Mouse (Mus musculus): ENCODE data around the gene Snrpd3.

DNA sequence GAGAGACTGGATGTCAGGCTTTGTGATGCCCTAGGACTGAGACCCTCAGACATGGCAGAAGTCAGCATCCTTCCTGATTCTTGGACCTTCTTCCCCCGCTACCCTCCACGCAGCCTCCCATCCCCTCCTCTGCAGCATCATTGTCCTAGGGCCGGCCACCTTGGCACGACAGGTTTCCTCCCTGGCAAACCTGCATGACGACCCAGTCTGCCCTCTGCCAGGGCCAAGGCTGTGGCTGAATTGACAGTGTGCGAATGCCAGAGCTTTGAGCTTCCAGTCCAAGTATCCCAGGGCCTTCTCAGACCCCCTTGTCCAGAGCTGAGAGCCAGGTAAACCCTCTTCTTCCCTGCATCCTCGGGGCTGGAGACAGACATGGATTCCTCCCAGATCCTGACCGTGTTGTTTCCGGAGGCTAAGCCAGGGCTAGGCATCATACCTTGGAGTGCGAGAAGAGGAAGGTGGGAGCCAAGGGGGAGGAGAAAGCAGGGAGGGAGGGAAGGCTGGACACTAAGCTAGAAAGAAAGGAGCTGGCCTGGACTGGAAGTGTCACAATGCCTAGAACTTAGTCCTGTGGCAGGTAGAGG, 43.8 kb downstream of the Snrpd3 start, which contains the start of gene Ggt1:
- TF ChIP-seq CTCF (IDR thresholded peaks at IDR 0.05; ENCODE audit: control insufficient read depth, insufficient read depth, insufficient replicate concordance, low read depth, low read length) (no peak), POLR2A (IDR thresholded peaks at IDR 0.05; ENCODE audit: control insufficient read depth, low read depth, low read length) (no peak)

All from testis, adult 2 months (tissue).